Mouse (Mus musculus): Measurements from ENCODE around the gene Lgr6. TPM values are rescaled to one million over a fixed set of nuclear protein-coding genes. Genes with fewer than 3 reads are reported as not detected.
"Not testable (repeated sequence)": the region's sequence is repeated elsewhere in the genome, so short reads cannot be mapped to it uniquely, and the experiment has no call there.

The Lgr6 gene
- polyA plus RNA-seq, 1 experiment, result 0.81 TPM

DNA sequence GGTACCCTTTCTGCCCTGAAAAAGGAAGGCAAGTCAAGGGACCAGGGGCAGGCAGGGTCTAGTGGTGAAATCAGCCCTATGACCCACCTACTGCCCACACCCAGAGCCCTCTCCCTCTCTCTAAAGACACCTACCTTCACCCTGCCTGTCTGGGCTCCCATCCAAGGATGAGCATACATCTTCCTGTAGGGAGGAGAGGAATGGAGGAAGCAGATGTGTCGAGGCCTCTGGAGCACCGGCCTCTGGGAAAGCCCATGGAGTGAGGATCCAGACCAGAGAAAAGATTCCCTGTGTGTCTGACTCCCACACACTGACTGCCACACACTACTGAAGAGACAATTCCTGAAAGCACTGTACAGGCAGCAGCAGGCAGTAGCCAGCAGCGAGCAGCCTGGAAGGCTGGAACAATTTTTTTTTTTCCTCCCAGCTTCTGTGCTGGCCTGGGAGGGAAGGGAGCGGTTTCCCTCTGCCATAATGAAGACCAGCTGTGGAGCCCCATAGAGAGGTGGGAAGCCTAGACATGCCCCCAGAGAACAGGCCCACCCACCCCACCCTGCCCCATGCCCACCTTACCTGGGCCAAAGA, 21.5 kb upstream of the Lgr6 start:
- no peaks in the 10 kb centered on the region for H3K9me3 ChIP-seq (replicated peaks; ENCODE audit: control insufficient read depth, insufficient read depth, low read length, poor library complexity, severe bottlenecking)
- H3K27ac ChIP-seq (ENCODE audit: insufficient read depth, low read length), result no peak overlapping the region
- H3K4me3 ChIP-seq (ENCODE audit: low read depth, low read length), result no peak overlapping the region
- TF ChIP-seq EP300 (IDR thresholded peaks at IDR 0.05; ENCODE audit: insufficient read depth, low read depth, low read length) (no peak), CTCF (IDR thresholded peaks at IDR 0.05; ENCODE audit: low read depth, low read length) (no peak), POLR2A (IDR thresholded peaks at IDR 0.05; ENCODE audit: insufficient read depth, low read length) (no peak)
- H3K4me1 ChIP-seq (ENCODE audit: control insufficient read depth, insufficient read depth, low read length), result peaks cover 6% of the 10 kb centered on the region
- H3K27me3 ChIP-seq (ENCODE audit: control insufficient read depth, insufficient read depth, low read length, poor library complexity, severe bottlenecking), result no peaks in the 10 kb centered on the region
- no peak overlapping the region for H3K9ac ChIP-seq (ENCODE audit: low read depth, poor library complexity, severe bottlenecking)
- no peaks in the 10 kb centered on the region for H3K36me3 ChIP-seq (ENCODE audit: control insufficient read depth, insufficient read depth, low read length, poor library complexity, severe bottlenecking)

DNA sequence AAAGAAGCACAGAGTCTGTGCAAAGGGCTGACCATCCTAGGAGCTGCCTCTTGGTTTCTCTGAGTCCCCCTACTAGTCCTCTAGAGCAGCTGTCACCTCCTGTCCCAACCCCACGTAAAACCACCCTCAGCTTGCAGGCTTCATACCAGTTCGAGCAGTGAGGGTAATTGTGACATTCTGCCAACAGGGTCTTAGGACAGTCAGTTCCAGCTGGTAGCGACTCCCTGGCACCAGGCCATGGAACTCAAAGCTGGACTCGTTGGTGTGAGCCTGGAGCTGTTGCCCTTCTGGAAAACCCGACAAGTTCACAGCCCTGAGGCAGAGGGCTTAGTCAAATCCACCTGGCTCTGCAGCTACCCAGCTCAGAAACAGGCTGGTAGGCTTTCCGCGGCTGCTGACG, 20.9 kb upstream of the Lgr6 start:
- no peak overlapping the region for H3K27ac ChIP-seq (ENCODE audit: insufficient read depth, low read length)
- H3K27me3 ChIP-seq (ENCODE audit: control insufficient read depth, insufficient read depth, low read length, poor library complexity, severe bottlenecking), result no peaks in the 10 kb centered on the region
- H3K36me3 ChIP-seq (ENCODE audit: control insufficient read depth, insufficient read depth, low read length, poor library complexity, severe bottlenecking), result no peaks in the 10 kb centered on the region
- TF ChIP-seq CTCF (IDR thresholded peaks at IDR 0.05; ENCODE audit: low read depth, low read length) (no peak), POLR2A (IDR thresholded peaks at IDR 0.05; ENCODE audit: insufficient read depth, low read length) (no peak), EP300 (IDR thresholded peaks at IDR 0.05; ENCODE audit: insufficient read depth, low read depth, low read length) (no peak)
- peaks cover 6% of the 10 kb centered on the region for H3K4me1 ChIP-seq (ENCODE audit: control insufficient read depth, insufficient read depth, low read length)
- no peak overlapping the region for H3K9ac ChIP-seq (ENCODE audit: low read depth, poor library complexity, severe bottlenecking)
- H3K4me3 ChIP-seq (ENCODE audit: low read depth, low read length), result no peak overlapping the region
- no peaks in the 10 kb centered on the region for H3K9me3 ChIP-seq (replicated peaks; ENCODE audit: control insufficient read depth, insufficient read depth, low read length, poor library complexity, severe bottlenecking)

DNA sequence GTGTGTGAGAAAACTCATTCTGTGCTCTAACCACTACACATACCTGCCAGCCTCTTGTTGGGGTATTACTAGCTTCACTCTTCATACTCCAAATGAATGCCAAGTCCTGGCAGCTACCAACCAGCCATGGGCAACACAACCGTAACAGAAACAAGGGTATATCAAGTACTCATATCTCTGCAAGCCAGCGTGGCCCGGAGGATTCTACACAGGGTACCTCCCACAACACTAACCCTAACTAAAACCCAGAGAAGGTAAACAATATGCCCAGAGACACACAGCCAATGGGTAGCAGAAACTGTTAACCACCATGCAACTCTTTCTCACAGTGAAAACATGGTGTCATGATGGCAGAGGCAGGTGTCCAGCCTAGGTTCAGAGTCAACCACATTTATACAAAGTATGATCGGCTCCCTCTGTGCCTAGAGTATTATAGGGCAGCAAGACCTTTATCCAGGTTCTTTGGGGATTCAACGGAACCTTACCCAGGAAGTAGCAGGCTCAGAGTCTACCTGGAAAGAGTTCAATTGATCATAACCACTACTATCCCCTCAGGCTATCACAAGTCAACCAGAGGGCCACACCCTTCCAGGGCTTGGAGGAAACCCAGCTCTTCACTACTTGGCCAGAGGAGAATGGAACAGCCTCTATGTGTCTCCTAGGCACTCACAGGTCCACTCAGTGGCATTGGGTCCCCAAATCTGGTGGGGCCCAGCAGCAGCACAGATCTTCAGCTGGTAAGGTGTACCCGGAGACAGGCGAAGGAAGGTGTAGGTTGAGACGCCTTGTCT, 19.7 kb upstream of the Lgr6 start:
- Histone ChIP-seq H3K4me1 (ENCODE audit: control insufficient read depth, insufficient read depth, low read length) (peaks cover 5% of the 10 kb centered on the region), H3K9ac (ENCODE audit: low read depth, poor library complexity, severe bottlenecking) (no peak overlapping the region)
- no peak for TF ChIP-seq EP300 (IDR thresholded peaks at IDR 0.05; ENCODE audit: insufficient read depth, low read depth, low read length)
- TF ChIP-seq POLR2A (IDR thresholded peaks at IDR 0.05; ENCODE audit: insufficient read depth, low read length), result no peak
- no peak for TF ChIP-seq CTCF (IDR thresholded peaks at IDR 0.05; ENCODE audit: low read depth, low read length)

GRCm38 (mm10) chr1:135112661-135113060, 7.6 kb upstream of the Lgr6 start:
- no peaks in the 10 kb centered on the region for H3K4me1 ChIP-seq (ENCODE audit: control insufficient read depth, insufficient read depth, low read length)
- H3K4me3 ChIP-seq (ENCODE audit: low read depth, low read length), result no peak overlapping the region
- peak; percentile 93 for TF ChIP-seq CTCF (IDR thresholded peaks at IDR 0.05; ENCODE audit: low read depth, low read length)
- no peak for TF ChIP-seq POLR2A (IDR thresholded peaks at IDR 0.05; ENCODE audit: insufficient read depth, low read length)
- no peaks in the 10 kb centered on the region for H3K36me3 ChIP-seq (ENCODE audit: control insufficient read depth, insufficient read depth, low read length, poor library complexity, severe bottlenecking)
- no peaks in the 10 kb centered on the region for H3K27me3 ChIP-seq (ENCODE audit: control insufficient read depth, insufficient read depth, low read length, poor library complexity, severe bottlenecking)
- H3K27ac ChIP-seq (ENCODE audit: insufficient read depth, low read length), result no peak overlapping the region
- H3K9ac ChIP-seq (ENCODE audit: low read depth, poor library complexity, severe bottlenecking), result no peak overlapping the region
- no peaks in the 10 kb centered on the region for H3K9me3 ChIP-seq (replicated peaks; ENCODE audit: control insufficient read depth, insufficient read depth, low read length, poor library complexity, severe bottlenecking)

More for the DNA sequence above, 19.7 kb upstream of the Lgr6 start:
- Histone ChIP-seq H3K36me3 (ENCODE audit: control insufficient read depth, insufficient read depth, low read length, poor library complexity, severe bottlenecking) (no peaks in the 10 kb centered on the region), H3K4me3 (ENCODE audit: low read depth, low read length) (no peak overlapping the region), H3K27me3 (ENCODE audit: control insufficient read depth, insufficient read depth, low read length, poor library complexity, severe bottlenecking) (no peaks in the 10 kb centered on the region), H3K9me3 (replicated peaks; ENCODE audit: control insufficient read depth, insufficient read depth, low read length, poor library complexity, severe bottlenecking) (no peaks in the 10 kb centered on the region), H3K27ac (ENCODE audit: insufficient read depth, low read length) (no peak overlapping the region)

DNA sequence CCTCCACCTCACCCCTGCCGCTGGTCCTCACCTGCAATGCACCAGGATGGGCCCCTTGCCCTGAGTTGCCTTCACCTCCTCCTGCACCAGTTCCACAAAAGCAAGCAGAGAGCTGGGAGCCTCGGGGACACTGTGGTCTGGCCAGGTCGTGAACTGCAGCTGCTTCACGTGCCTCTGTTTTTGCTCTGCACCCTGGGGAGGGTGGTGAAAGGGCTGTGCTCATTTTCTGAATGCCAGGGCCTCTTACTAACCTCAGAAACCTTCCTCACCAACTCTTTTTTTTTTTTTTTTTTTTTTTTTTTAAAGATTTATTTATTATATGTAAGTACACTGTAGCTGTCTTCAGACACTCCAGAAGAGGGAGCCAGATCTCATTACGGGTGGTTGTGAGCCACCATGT, 6.2 kb upstream of the Lgr6 start:
- H3K27me3 ChIP-seq (ENCODE audit: control insufficient read depth, insufficient read depth, low read length, poor library complexity, severe bottlenecking); H3K4me1 ChIP-seq (ENCODE audit: control insufficient read depth, insufficient read depth, low read length); H3K4me3 ChIP-seq (ENCODE audit: low read depth, low read length); H3K27ac ChIP-seq (ENCODE audit: insufficient read depth, low read length); H3K36me3 ChIP-seq (ENCODE audit: control insufficient read depth, insufficient read depth, low read length, poor library complexity, severe bottlenecking); H3K9me3 ChIP-seq (replicated peaks; ENCODE audit: control insufficient read depth, insufficient read depth, low read length, poor library complexity, severe bottlenecking); H3K9ac ChIP-seq (ENCODE audit: low read depth, poor library complexity, severe bottlenecking): not testable (repeated sequence)

GRCm38 (mm10) chr1:135110075-135110474, 5.0 kb upstream of the Lgr6 start:
- Histone ChIP-seq H3K9me3 (replicated peaks; ENCODE audit: control insufficient read depth, insufficient read depth, low read length, poor library complexity, severe bottlenecking) (no peaks in the 10 kb centered on the region), H3K4me3 (ENCODE audit: low read depth, low read length) (peak overlapping the region; percentile 47), H3K27ac (ENCODE audit: insufficient read depth, low read length) (no peak overlapping the region), H3K9ac (ENCODE audit: low read depth, poor library complexity, severe bottlenecking) (peak overlapping the region; percentile 47), H3K36me3 (ENCODE audit: control insufficient read depth, insufficient read depth, low read length, poor library complexity, severe bottlenecking) (no peaks in the 10 kb centered on the region), H3K27me3 (ENCODE audit: control insufficient read depth, insufficient read depth, low read length, poor library complexity, severe bottlenecking) (no peaks in the 10 kb centered on the region), H3K4me1 (ENCODE audit: control insufficient read depth, insufficient read depth, low read length) (no peaks in the 10 kb centered on the region)
- TF ChIP-seq POLR2A (IDR thresholded peaks at IDR 0.05; ENCODE audit: insufficient read depth, low read length), result no peak
- peak; percentile 89 for TF ChIP-seq CTCF (IDR thresholded peaks at IDR 0.05; ENCODE audit: low read depth, low read length)
- no peak for TF ChIP-seq EP300 (IDR thresholded peaks at IDR 0.05; ENCODE audit: insufficient read depth, low read depth, low read length)

Measured in ES-Bruce4 (cell line).